In the genomic region with DNA sequence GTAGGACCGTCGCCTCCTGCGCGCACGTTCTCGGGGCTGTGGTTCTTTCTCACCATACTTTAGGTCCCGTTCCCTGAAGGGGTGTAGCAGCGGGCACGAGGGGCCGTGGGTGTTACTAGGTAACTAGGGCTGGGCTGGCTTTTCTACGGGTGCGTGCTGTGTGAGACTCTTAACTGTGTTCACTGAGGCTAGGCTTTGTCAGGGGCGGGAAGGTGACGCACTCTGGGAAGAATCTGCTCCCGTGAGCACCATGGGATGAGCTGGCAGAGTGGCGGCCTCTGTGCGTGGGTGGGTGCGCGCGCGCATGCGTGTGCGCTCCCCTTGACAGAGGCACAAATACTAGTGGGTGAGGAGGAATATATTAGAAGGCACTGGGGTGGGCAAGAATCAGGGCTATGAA, we compare ENCODE assay signal across 11 mouse cellular contexts. TPM values are rescaled to one million over a fixed set of nuclear protein-coding genes. Genes with fewer than 3 reads are reported as not detected.
DNase-seq lines count a peak whose midpoint lies in the region; ATAC-seq and TF ChIP-seq lines count a peak whose summit lies in the region.
"Had no signal": no experiment of that assay in that cellular context is flagged by ENCODE, and none has a peak within 500 bp of the region (broad histone marks: within the 10 kb centered on the region; RNA-seq: fewer than 3 reads in every experiment).

No protein-coding gene starts in this region.

- 45% methylated on average over 23 of the region's 23 CpGs for WGBS in kidney, embryonic 14.5 days
- 48% methylated on average over 23 of the region's 23 CpGs for WGBS in intestine, embryonic 16.5 days

- H3K9ac ChIP-seq in kidney, embryonic 14.5 days (ENCODE audit: low read depth, low read length): no peak overlapping the region
- no peak overlapping the region for H3K9ac ChIP-seq in intestine, embryonic 16.5 days (ENCODE audit: low read depth, low read length)
- H3K9ac ChIP-seq: neural tube, embryonic 13.5 days had no signal

- H3K27ac ChIP-seq in kidney, embryonic 14.5 days (ENCODE audit: low read depth, low read length): no peak overlapping the region
- H3K27ac ChIP-seq in intestine, embryonic 16.5 days (ENCODE audit: low read length): no peak overlapping the region
- H3K27ac ChIP-seq: hindbrain, postnatal 0 days; neural tube, embryonic 13.5 days had no signal

- H3K27me3 ChIP-seq in kidney, embryonic 14.5 days (ENCODE audit: control insufficient read depth, insufficient read depth, low read length): peaks cover 3% of the 10 kb centered on the region; the same call in 1 of the 2 replicates
- H3K27me3 ChIP-seq in E14TG2a.4 (ENCODE audit: insufficient read depth, low read length): no peaks in the 10 kb centered on the region; the same call in 1 of the 2 replicates
- H3K27me3 ChIP-seq in intestine, embryonic 16.5 days (replicated peaks; ENCODE audit: control insufficient read depth, insufficient read depth, low read length): no peaks in the 10 kb centered on the region; the same call in 1 of the 2 replicates
- H3K27me3 ChIP-seq: neural tube, embryonic 13.5 days had no signal

- 0 out of 2 replicates have a peak overlapping the region, but pooled peaks have one; percentile 10 for H3K4me2 ChIP-seq in kidney, embryonic 14.5 days (replicated peaks; ENCODE audit: low read depth, low read length)
- H3K4me2 ChIP-seq in intestine, embryonic 16.5 days (ENCODE audit: low read depth, low read length): no peak overlapping the region
- H3K4me2 ChIP-seq: neural tube, embryonic 13.5 days had no signal

- no peak for DNase-seq in kidney, adult 18-20 months
- DNase-seq in 3134 (ENCODE audit: extremely low read depth, insufficient read length, low spot score): peak; percentile 86
- DNase-seq in thymus, postnatal 10 days (ENCODE audit: low spot score in 2 of 2): no peak
- no peak for DNase-seq in spleen, postnatal 36 days (ENCODE audit: low spot score in 2 of 2)

- H3K4me3 ChIP-seq in kidney, embryonic 14.5 days (ENCODE audit: low read length): no peak overlapping the region
- peak overlapping the region; percentile 62 for H3K4me3 ChIP-seq in E14TG2a.4 (replicated peaks; ENCODE audit: low read length)
- H3K4me3 ChIP-seq in intestine, embryonic 16.5 days (ENCODE audit: low read length): no peak overlapping the region
- H3K4me3 ChIP-seq: megakaryocyte, embryonic 14.5 days; neural tube, embryonic 13.5 days had no signal

- no peak for TF ChIP-seq CTCF in E14TG2a.4 (conservative IDR thresholded peaks at IDR 0.05; ENCODE audit: low read length)

- no peaks in the 10 kb centered on the region for H3K9me3 ChIP-seq in kidney, embryonic 14.5 days (ENCODE audit: control insufficient read depth, low read length)
- H3K9me3 ChIP-seq in E14TG2a.4 (ENCODE audit: low read length): no peaks in the 10 kb centered on the region
- no peaks in the 10 kb centered on the region for H3K9me3 ChIP-seq in intestine, embryonic 16.5 days (ENCODE audit: control insufficient read depth, low read length)
- H3K9me3 ChIP-seq: neural tube, embryonic 13.5 days had no signal

- no peaks in the 10 kb centered on the region for H3K4me1 ChIP-seq in kidney, embryonic 14.5 days (ENCODE audit: control insufficient read depth, insufficient read depth, low read length)
- H3K4me1 ChIP-seq in E14TG2a.4 (replicated peaks; ENCODE audit: low read depth, low read length): peaks cover 92% of the 10 kb centered on the region
- H3K4me1 ChIP-seq in intestine, embryonic 16.5 days (ENCODE audit: control insufficient read depth, insufficient read depth, low read length): 0 out of 2 replicates have a peak, but pooled peaks cover 3% of the 10 kb centered on the region
- H3K4me1 ChIP-seq: megakaryocyte, embryonic 14.5 days had no signal

- no peak for ATAC-seq in kidney, embryonic 14.5 days (ENCODE audit: low FRiP score, low TSS enrichment)
- ATAC-seq in intestine, embryonic 16.5 days: 0 out of 2 replicates have a peak, but pooled peaks have one; percentile 23
- no peak for ATAC-seq in monocyte, adult 5-6 weeks (replicated peaks; ENCODE audit: insufficient number of reproducible peaks, low FRiP score, low TSS enrichment, poor library complexity, severe bottlenecking)
- ATAC-seq: hindbrain, postnatal 0 days had no signal

- no peaks in the 10 kb centered on the region for H3K36me3 ChIP-seq in kidney, embryonic 14.5 days (ENCODE audit: control insufficient read depth, insufficient read depth, low read length)
- peaks cover 10% of the 10 kb centered on the region for H3K36me3 ChIP-seq in E14TG2a.4 (ENCODE audit: insufficient read depth, low read length)
- H3K36me3 ChIP-seq in intestine, embryonic 16.5 days (ENCODE audit: control insufficient read depth, insufficient read depth, low read length): no peaks in the 10 kb centered on the region

RNA-seq across cellular contexts. Expression of a gene that starts 23.9 kb away (rescaled TPM):
- polyA plus RNA-seq in kidney, embryonic 14.5 days (2014; fragmentation: Nextera tagmentation; extraction: Ambion mirVana): 2.4 and 3.0 TPM in 2 replicates
- polyA plus RNA-seq in intestine, embryonic 16.5 days (2015; fragmentation: Nextera tagmentation; extraction: Ambion mirVana): 11.3 and 11.8 TPM in 2 replicates
- total RNA-seq in monocyte, adult 5-6 weeks (2017): not detected in 3 replicates
